Mouse (Mus musculus): ENCODE results near the gene Lmtk3. TPM values are rescaled to one million over a fixed set of nuclear protein-coding genes. Genes with fewer than 3 reads are reported as not detected.
A peak's percentile ranks its signal among the peaks of the same experiment; 100 is the strongest.

The Lmtk3 gene
- polyA plus RNA-seq, 1 experiment from 2014 or later, result 11.8 TPM

- Histone ChIP-seq H3K27me3 (replicated peaks; ENCODE audit: control insufficient read depth, insufficient read depth, low read length) (0 out of 2 replicates have a peak, but pooled peaks cover 4% of the 10 kb centered on the region), H3K27ac (ENCODE audit: low read depth, low read length) (no peak overlapping the region), H3K4me2 (ENCODE audit: low read length) (peak overlapping the region; percentile 57), H3K9ac (ENCODE audit: low read length) (peak overlapping the region; percentile 58), H3K4me3 (ENCODE audit: low read depth, low read length) (peak overlapping the region; percentile 22), H3K36me3 (ENCODE audit: control insufficient read depth, insufficient read depth, low read length) (peaks cover 81% of the 10 kb centered on the region), H3K4me1 (ENCODE audit: control insufficient read depth, insufficient read depth, low read length) (peaks cover 9% of the 10 kb centered on the region), H3K9me3 (replicated peaks; ENCODE audit: control insufficient read depth, low read length) (no peaks in the 10 kb centered on the region)
- WGBS, result 2% methylated on average over 48 of the region's 60 CpGs
- ATAC-seq (no peak), DNase-seq (ENCODE audit: low spot score) (no peak)
These were observed 14.3 kb downstream of the Lmtk3 start for GRCm38 (mm10) chr7:45797661-45798510.

GRCm38 (mm10) chr7:45798511-45798836, 14.9 kb downstream of the Lmtk3 start:
- H3K27ac ChIP-seq (ENCODE audit: low read depth, low read length), result no peak overlapping the region
- H3K4me1 ChIP-seq (ENCODE audit: control insufficient read depth, insufficient read depth, low read length), result peaks cover 9% of the 10 kb centered on the region
- peaks cover 81% of the 10 kb centered on the region for H3K36me3 ChIP-seq (ENCODE audit: control insufficient read depth, insufficient read depth, low read length)
- WGBS, result 5% methylated on average over 17 of the region's 19 CpGs
- ATAC-seq, result no peak
- H3K4me2 ChIP-seq (ENCODE audit: low read length), result peak overlapping the region; percentile 57
- DNase-seq (ENCODE audit: low spot score), result no peak
- no peaks in the 10 kb centered on the region for H3K9me3 ChIP-seq (replicated peaks; ENCODE audit: control insufficient read depth, low read length)
- peak overlapping the region; percentile 22 for H3K4me3 ChIP-seq (ENCODE audit: low read depth, low read length)
- H3K9ac ChIP-seq (ENCODE audit: low read length), result peak overlapping the region; percentile 58
- 0 out of 2 replicates have a peak, but pooled peaks cover 4% of the 10 kb centered on the region for H3K27me3 ChIP-seq (replicated peaks; ENCODE audit: control insufficient read depth, insufficient read depth, low read length)

- Histone ChIP-seq H3K4me3 (ENCODE audit: low read depth, low read length) (no peak overlapping the region), H3K9ac (ENCODE audit: low read length) (peak overlapping the region; percentile 58; the same call in 1 of the 2 replicates), H3K9me3 (replicated peaks; ENCODE audit: control insufficient read depth, low read length) (no peaks in the 10 kb centered on the region), H3K27ac (ENCODE audit: low read depth, low read length) (no peak overlapping the region), H3K4me1 (ENCODE audit: control insufficient read depth, insufficient read depth, low read length) (peaks cover 9% of the 10 kb centered on the region), H3K27me3 (replicated peaks; ENCODE audit: control insufficient read depth, insufficient read depth, low read length) (0 out of 2 replicates have a peak, but pooled peaks cover 4% of the 10 kb centered on the region), H3K4me2 (ENCODE audit: low read length) (no peak overlapping the region), H3K36me3 (ENCODE audit: control insufficient read depth, insufficient read depth, low read length) (peaks cover 81% of the 10 kb centered on the region)
- 52% methylated on average over 7 of the region's 7 CpGs for WGBS
- ATAC-seq, result no peak
- no peak for DNase-seq (ENCODE audit: low spot score)
These were observed 15.4 kb downstream of the Lmtk3 start for GRCm38 (mm10) chr7:45798931-45799330.

GRCm38 (mm10) chr7:45800001-45800400, 16.5 kb downstream of the Lmtk3 start:
- Histone ChIP-seq H3K4me3 (ENCODE audit: low read depth, low read length) (no peak overlapping the region), H3K4me2 (ENCODE audit: low read length) (no peak overlapping the region), H3K4me1 (ENCODE audit: control insufficient read depth, insufficient read depth, low read length) (peaks cover 9% of the 10 kb centered on the region), H3K27ac (ENCODE audit: low read depth, low read length) (no peak overlapping the region), H3K9me3 (replicated peaks; ENCODE audit: control insufficient read depth, low read length) (no peaks in the 10 kb centered on the region), H3K36me3 (ENCODE audit: control insufficient read depth, insufficient read depth, low read length) (peaks cover 77% of the 10 kb centered on the region), H3K27me3 (replicated peaks; ENCODE audit: control insufficient read depth, insufficient read depth, low read length) (0 out of 2 replicates have a peak, but pooled peaks cover 4% of the 10 kb centered on the region), H3K9ac (ENCODE audit: low read length) (no peak overlapping the region)
- ATAC-seq, result no peak
- DNase-seq (ENCODE audit: low spot score), result no peak
- whole genome bisulfite sequencing, result 43% methylated on average over 7 of the region's 7 CpGs

- DNase-seq (ENCODE audit: low spot score), result no peak
- Histone ChIP-seq H3K4me2 (ENCODE audit: low read length) (no peak overlapping the region), H3K4me3 (ENCODE audit: low read depth, low read length) (no peak overlapping the region), H3K27ac (ENCODE audit: low read depth, low read length) (no peak overlapping the region), H3K36me3 (ENCODE audit: control insufficient read depth, insufficient read depth, low read length) (peaks cover 71% of the 10 kb centered on the region), H3K4me1 (ENCODE audit: control insufficient read depth, insufficient read depth, low read length) (peaks cover 9% of the 10 kb centered on the region), H3K9ac (ENCODE audit: low read length) (no peak overlapping the region), H3K9me3 (replicated peaks; ENCODE audit: control insufficient read depth, low read length) (no peaks in the 10 kb centered on the region), H3K27me3 (replicated peaks; ENCODE audit: control insufficient read depth, insufficient read depth, low read length) (0 out of 2 replicates have a peak, but pooled peaks cover 4% of the 10 kb centered on the region)
- 0 out of 2 replicates have a peak, but pooled peaks have one; percentile 16 for ATAC-seq
- WGBS, result 25% methylated on average over 24 of the region's 25 CpGs
These were observed 17.1 kb downstream of the Lmtk3 start for GRCm38 (mm10) chr7:45800546-45801204.

- no peaks in the 10 kb centered on the region for H3K9me3 ChIP-seq (replicated peaks; ENCODE audit: control insufficient read depth, low read length)
- H3K4me3 ChIP-seq (ENCODE audit: low read depth, low read length), result no peak overlapping the region
- H3K4me1 ChIP-seq (ENCODE audit: control insufficient read depth, insufficient read depth, low read length), result peaks cover 9% of the 10 kb centered on the region
- H3K27ac ChIP-seq (ENCODE audit: low read depth, low read length), result no peak overlapping the region
- ATAC-seq (peak; percentile 67), DNase-seq (ENCODE audit: low spot score) (peak; percentile 93)
- 3% methylated on average over 12 of the region's 12 CpGs for WGBS
- 0 out of 2 replicates have a peak, but pooled peaks cover 2% of the 10 kb centered on the region for H3K27me3 ChIP-seq (replicated peaks; ENCODE audit: control insufficient read depth, insufficient read depth, low read length)
- no peak overlapping the region for H3K4me2 ChIP-seq (ENCODE audit: low read length)
- no peak overlapping the region for H3K9ac ChIP-seq (ENCODE audit: low read length)
- H3K36me3 ChIP-seq (ENCODE audit: control insufficient read depth, insufficient read depth, low read length), result peaks cover 71% of the 10 kb centered on the region
These were observed 17.8 kb downstream of the Lmtk3 start for GRCm38 (mm10) chr7:45801348-45801747.

- H3K27me3 ChIP-seq (replicated peaks; ENCODE audit: control insufficient read depth, insufficient read depth, low read length), result no peaks in the 10 kb centered on the region
- no peak overlapping the region for H3K9ac ChIP-seq (ENCODE audit: low read length)
- H3K4me2 ChIP-seq (ENCODE audit: low read length), result no peak overlapping the region
- H3K9me3 ChIP-seq (replicated peaks; ENCODE audit: control insufficient read depth, low read length), result no peaks in the 10 kb centered on the region
- peaks cover 8% of the 10 kb centered on the region for H3K4me1 ChIP-seq (ENCODE audit: control insufficient read depth, insufficient read depth, low read length)
- ATAC-seq (no peak), DNase-seq (ENCODE audit: low spot score) (no peak)
- peaks cover 75% of the 10 kb centered on the region for H3K36me3 ChIP-seq (ENCODE audit: control insufficient read depth, insufficient read depth, low read length)
- H3K4me3 ChIP-seq (ENCODE audit: low read depth, low read length), result no peak overlapping the region
- no peak overlapping the region for H3K27ac ChIP-seq (ENCODE audit: low read depth, low read length)
- 92% methylated on average over 6 of the region's 6 CpGs for WGBS
These were observed 19.0 kb downstream of the Lmtk3 start for GRCm38 (mm10) chr7:45802551-45802950.

- H3K9ac ChIP-seq (ENCODE audit: low read length), result no peak overlapping the region
- no peak for ATAC-seq
- H3K27me3 ChIP-seq (replicated peaks; ENCODE audit: control insufficient read depth, insufficient read depth, low read length), result no peaks in the 10 kb centered on the region
- 67% methylated on average over 5 of the region's 5 CpGs for WGBS
- DNase-seq (ENCODE audit: low spot score), result no peak
- no peak overlapping the region; the same call in 1 of the 2 replicates for H3K27ac ChIP-seq (ENCODE audit: low read depth, low read length)
- no peaks in the 10 kb centered on the region for H3K9me3 ChIP-seq (replicated peaks; ENCODE audit: control insufficient read depth, low read length)
- no peak overlapping the region for H3K4me2 ChIP-seq (ENCODE audit: low read length)
- no peaks in the 10 kb centered on the region for H3K4me1 ChIP-seq (ENCODE audit: control insufficient read depth, insufficient read depth, low read length)
- H3K4me3 ChIP-seq (ENCODE audit: low read depth, low read length), result no peak overlapping the region
- H3K36me3 ChIP-seq (ENCODE audit: control insufficient read depth, insufficient read depth, low read length), result peaks cover 86% of the 10 kb centered on the region
These were observed 22.4 kb downstream of the Lmtk3 start for GRCm38 (mm10) chr7:45805941-45806340.

GRCm38 (mm10) chr7:45808471-45808870, 24.9 kb downstream of the Lmtk3 start:
- Histone ChIP-seq H3K36me3 (ENCODE audit: control insufficient read depth, insufficient read depth, low read length) (peaks cover 84% of the 10 kb centered on the region), H3K9me3 (replicated peaks; ENCODE audit: control insufficient read depth, low read length) (no peaks in the 10 kb centered on the region), H3K4me1 (ENCODE audit: control insufficient read depth, insufficient read depth, low read length) (peaks cover 9% of the 10 kb centered on the region), H3K4me2 (ENCODE audit: low read length) (no peak overlapping the region), H3K9ac (ENCODE audit: low read length) (no peak overlapping the region), H3K27ac (ENCODE audit: low read depth, low read length) (no peak overlapping the region), H3K27me3 (replicated peaks; ENCODE audit: control insufficient read depth, insufficient read depth, low read length) (no peaks in the 10 kb centered on the region), H3K4me3 (ENCODE audit: low read depth, low read length) (no peak overlapping the region)
- WGBS, result 38% methylated on average over 10 of the region's 11 CpGs
- DNase-seq (ENCODE audit: low spot score) (no peak), ATAC-seq (no peak)
